In the genomic region with DNA sequence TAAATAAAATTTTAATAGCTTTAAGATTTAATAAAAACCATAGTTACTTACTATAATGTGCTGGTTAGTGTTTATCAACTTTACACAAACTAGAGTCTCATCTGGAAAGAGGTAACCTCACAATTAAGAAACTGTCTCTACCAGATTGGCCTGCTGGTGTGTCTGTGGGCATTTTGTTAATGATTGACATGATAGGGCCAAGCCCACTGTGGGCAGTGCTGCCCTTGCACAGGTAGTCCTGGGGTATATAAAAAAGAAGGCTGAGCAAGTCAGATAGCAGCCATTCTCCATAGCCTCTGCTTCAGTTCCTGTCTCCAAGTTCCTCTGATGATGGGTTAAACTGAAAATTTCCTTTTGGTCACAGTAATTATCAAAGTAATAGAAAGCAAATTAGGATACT, we compare ENCODE assay signal across 27 mouse cellular contexts. TPM values are rescaled to one million over a fixed set of nuclear protein-coding genes. Genes with fewer than 3 reads are reported as not detected.
DNase-seq lines count a peak whose midpoint lies in the region; ATAC-seq and TF ChIP-seq lines count a peak whose summit lies in the region.
"Had no signal": no experiment of that assay in that cellular context is flagged by ENCODE, and none has a peak within 500 bp of the region (broad histone marks: within the 10 kb centered on the region; RNA-seq: fewer than 3 reads in every experiment).

No protein-coding gene starts in this region.

- DNase-seq in kidney, adult 9 months: peak; percentile 43
- DNase-seq in kidney, postnatal 14 days: no peak
- DNase-seq in kidney, postnatal 36 days: peak; percentile 28 to 39
- no peak for DNase-seq in kidney, postnatal 10 days
- DNase-seq: adrenal gland, adult 8-10 months; adrenal gland, postnatal 14 days; adrenal gland, postnatal 36 days; B cell, adult 2 months; cerebellum, adult 11-12 months; cerebellum, adult 2 months; cerebellum, adult 9-10 months; cerebellum, postnatal 25 days had no signal

- H3K9ac ChIP-seq in intestine, embryonic 15.5 days: no peak overlapping the region
- H3K9ac ChIP-seq in intestine, postnatal 0 days (ENCODE audit: low read depth, low read length): no peak overlapping the region
- H3K9ac ChIP-seq in intestine, embryonic 16.5 days (ENCODE audit: low read depth, low read length): no peak overlapping the region
- H3K9ac ChIP-seq: embryonic facial prominence, embryonic 12.5 days; forebrain, embryonic 12.5 days had no signal

- H3K27me3 ChIP-seq in intestine, embryonic 15.5 days (replicated peaks): no peaks in the 10 kb centered on the region
- no peaks in the 10 kb centered on the region for H3K27me3 ChIP-seq in intestine, postnatal 0 days (replicated peaks; ENCODE audit: control insufficient read depth, insufficient read depth, low read length)
- no peaks in the 10 kb centered on the region for H3K27me3 ChIP-seq in intestine, embryonic 16.5 days (replicated peaks; ENCODE audit: control insufficient read depth, insufficient read depth, low read length)
- H3K27me3 ChIP-seq: CH12.LX; embryonic facial prominence, embryonic 12.5 days; forebrain, embryonic 12.5 days; Patski had no signal

- H3K4me3 ChIP-seq in intestine, embryonic 15.5 days (replicated peaks): no peak overlapping the region
- no peak overlapping the region for H3K4me3 ChIP-seq in intestine, postnatal 0 days (ENCODE audit: low read depth, low read length)
- H3K4me3 ChIP-seq in intestine, embryonic 16.5 days (ENCODE audit: low read length): no peak overlapping the region
- H3K4me3 ChIP-seq: embryonic facial prominence, embryonic 10.5 days; embryonic facial prominence, embryonic 12.5 days; erythroblast, embryonic 14.5 days; forebrain, embryonic 10.5 days; forebrain, embryonic 12.5 days had no signal

- H3K36me3 ChIP-seq in intestine, embryonic 15.5 days: no peaks in the 10 kb centered on the region
- H3K36me3 ChIP-seq in intestine, postnatal 0 days (ENCODE audit: control insufficient read depth, insufficient read depth): peaks cover 16% of the 10 kb centered on the region; the same call in 1 of the 2 replicates
- no peaks in the 10 kb centered on the region; the same call in 1 of the 2 replicates for H3K36me3 ChIP-seq in intestine, embryonic 16.5 days (ENCODE audit: control insufficient read depth, insufficient read depth, low read length)

- H3K4me2 ChIP-seq in intestine, embryonic 15.5 days (replicated peaks): no peak overlapping the region
- H3K4me2 ChIP-seq in intestine, postnatal 0 days (replicated peaks; ENCODE audit: low read depth): no peak overlapping the region
- H3K4me2 ChIP-seq in intestine, embryonic 16.5 days (ENCODE audit: low read depth, low read length): no peak overlapping the region
- H3K4me2 ChIP-seq: embryonic facial prominence, embryonic 12.5 days; forebrain, embryonic 12.5 days had no signal

- H3K27ac ChIP-seq in intestine, embryonic 15.5 days: no peak overlapping the region
- H3K27ac ChIP-seq in intestine, postnatal 0 days (ENCODE audit: low read depth, low read length): no peak overlapping the region
- no peak overlapping the region for H3K27ac ChIP-seq in intestine, embryonic 16.5 days (ENCODE audit: low read length)
- H3K27ac ChIP-seq: embryonic facial prominence, embryonic 10.5 days; embryonic facial prominence, embryonic 12.5 days; forebrain, embryonic 10.5 days; forebrain, embryonic 12.5 days had no signal

- H3K4me1 ChIP-seq in intestine, embryonic 15.5 days (replicated peaks): no peaks in the 10 kb centered on the region
- H3K4me1 ChIP-seq in intestine, postnatal 0 days (replicated peaks; ENCODE audit: control insufficient read depth, insufficient read depth, low read length): no peaks in the 10 kb centered on the region
- H3K4me1 ChIP-seq in intestine, embryonic 16.5 days (ENCODE audit: control insufficient read depth, insufficient read depth, low read length): no peaks in the 10 kb centered on the region
- H3K4me1 ChIP-seq: embryonic facial prominence, embryonic 10.5 days; embryonic facial prominence, embryonic 12.5 days; forebrain, embryonic 10.5 days; forebrain, embryonic 12.5 days had no signal

- TF ChIP-seq CTCF in intestine, postnatal 0 days (IDR thresholded peaks at IDR 0.05; ENCODE audit: low read depth): no peak

- no peaks in the 10 kb centered on the region for H3K9me3 ChIP-seq in intestine, embryonic 15.5 days
- H3K9me3 ChIP-seq in intestine, postnatal 0 days (ENCODE audit: control insufficient read depth): no peaks in the 10 kb centered on the region
- no peaks in the 10 kb centered on the region for H3K9me3 ChIP-seq in intestine, embryonic 16.5 days (ENCODE audit: control insufficient read depth, low read length)
- H3K9me3 ChIP-seq: embryonic facial prominence, embryonic 10.5 days; embryonic facial prominence, embryonic 12.5 days; forebrain, embryonic 10.5 days; forebrain, embryonic 12.5 days; G1E had no signal

- peak; percentile 64 for ATAC-seq in intestine, embryonic 15.5 days
- no peak for ATAC-seq in intestine, postnatal 0 days
- ATAC-seq in intestine, embryonic 16.5 days: 0 out of 2 replicates have a peak, but pooled peaks have one; percentile 43
- ATAC-seq in erythroblast, adult 5-6 weeks (replicated peaks; ENCODE audit: low FRiP score, poor library complexity, severe bottlenecking): no peak
- ATAC-seq: activated CD4-positive, CD25-positive, alpha-beta regulatory T cell, adult 4 months; CD4-positive, CD25-positive, alpha-beta regulatory T cell, adult 4 months; forebrain, embryonic 14.5 days; Patski had no signal

RNA-seq across cellular contexts. Expression of a gene that starts 43.6 kb away (rescaled TPM):
- 17.5 and 18.7 TPM in 2 replicates for polyA plus RNA-seq in intestine, embryonic 15.5 days (2015; fragmentation: Nextera tagmentation; extraction: Ambion mirVana)
- polyA plus RNA-seq in intestine, postnatal 0 days (2015; fragmentation: Nextera tagmentation; extraction: Ambion mirVana): 28.4 and 31.1 TPM in 2 replicates
- polyA plus RNA-seq in intestine, embryonic 16.5 days (2015; fragmentation: Nextera tagmentation; extraction: Ambion mirVana): 12.9 and 14.2 TPM in 2 replicates
- 55.4 and 57.3 TPM in 2 replicates for total RNA-seq in erythroblast, adult 5-6 weeks (2015; ENCODE audit: low replicate concordance)
- total RNA-seq in erythroblast, adult 5-6 weeks (2017; ENCODE audit: low replicate concordance): 58.1 and 63.9 TPM in 2 replicates

Comparison
In these comparisons a context has a peak if more than half of its experiments do, and no peak if none do; other contexts are left out.
1. ATAC-seq: peak in intestine, embryonic 15.5 days (single experiment) and intestine, embryonic 16.5 days (single experiment); none in intestine, postnatal 0 days (single experiment) and erythroblast, adult 5-6 weeks (single experiment).
2. DNase-seq: peak in kidney, adult 9 months (single experiment) and kidney, postnatal 36 days (2 of 2); none in kidney, postnatal 14 days (single experiment) and kidney, postnatal 10 days (single experiment).